Mouse (Mus musculus): Measurements from ENCODE around the gene Btbd35f20. TPM values are rescaled to one million over a fixed set of nuclear protein-coding genes. Genes with fewer than 3 reads are reported as not detected.
"Not testable (repeated sequence)": the region's sequence is repeated elsewhere in the genome, so short reads cannot be mapped to it uniquely, and the experiment has no call there.

The Btbd35f20 gene
- not detected in 2 replicates for polyA plus RNA-seq (2015; fragmentation: Nextera tagmentation; extraction: Ambion mirVana)

DNA sequence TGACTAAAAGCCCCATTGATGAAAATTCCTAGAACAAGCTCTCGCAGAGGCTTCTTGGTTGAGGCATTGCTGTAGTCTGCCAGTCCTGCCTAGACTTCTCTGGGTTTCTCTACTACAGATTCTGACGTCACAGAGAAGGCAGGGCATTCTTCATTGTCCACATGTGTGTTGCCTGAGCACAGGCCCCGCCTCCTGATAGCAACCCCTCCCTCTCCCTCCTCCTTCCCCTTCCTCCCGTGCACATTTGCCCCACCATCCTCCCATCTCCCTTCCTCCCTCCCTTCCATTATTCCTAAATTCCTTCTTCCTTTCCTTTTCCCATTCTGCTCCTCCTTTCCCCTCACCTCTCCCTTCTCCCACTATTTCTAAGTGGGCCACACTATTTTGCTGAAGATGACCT is at the start of gene Btbd35f20:
Btbd35f20 (minus strand) TSS at position 101 of the 400 bp plus-strand sequence.
- not testable (repeated sequence) for DNase-seq (ENCODE audit: low spot score)

Other genes with a start within 250 kb of the Btbd35f20 start
- gene Btbd35f28, start 94.7 kb downstream of the Btbd35f20 start, polyA plus RNA-seq (2015; fragmentation: Nextera tagmentation; extraction: Ambion mirVana) = not detected in 2 replicates
- gene Btbd35f17, start 79.4 kb upstream of the Btbd35f20 start, polyA plus RNA-seq (2015; fragmentation: Nextera tagmentation; extraction: Ambion mirVana) = not detected in 2 replicates